Mouse (Mus musculus) kidney, embryonic 15.5 days (tissue): ENCODE measurements around the gene Aco2. TPM values are rescaled to one million over a fixed set of nuclear protein-coding genes. Genes with fewer than 3 reads are reported as not detected.

Source experiments
- ATAC-seq: fragments of 200-750 bp; cut with Nextera tagmentation; replicated peaks from 2 replicates; pipeline ENCODE4 v1.8.0; 2017; ENCODE audit warnings: moderate TSS enrichment; ENCODE audit not compliant: low FRiP score
- H3K27ac ChIP-seq: fragments of 300-500 bp; sonication (generic); 2 replicates; pipeline ENCODE4 v1.5.1; 2015; ENCODE audit warnings: mild to moderate bottlenecking, inconsistent platforms
- H3K27me3 ChIP-seq: fragments of 300-500 bp; sonication (generic); 2 replicates; pipeline ENCODE4 v1.6.1; 2015; ENCODE audit warnings: inconsistent platforms
- H3K36me3 ChIP-seq: fragments of 300-500 bp; sonication (generic); 2 replicates; pipeline ENCODE4 v1.6.1; 2015; ENCODE audit warnings: inconsistent platforms
- H3K4me1 ChIP-seq: fragments of 300-500 bp; sonication (generic); 2 replicates; pipeline ENCODE4 v1.6.1; 2015; ENCODE audit warnings: inconsistent platforms
- H3K4me2 ChIP-seq: fragments of 300-500 bp; sonication (generic); 2 replicates; pipeline ENCODE4 v1.6.1; 2015; ENCODE audit warnings: moderate library complexity, mild to moderate bottlenecking, inconsistent platforms
- H3K4me3 ChIP-seq: fragments of 300-500 bp; sonication (generic); replicated peaks from 2 replicates; pipeline ENCODE4 v1.5.1; 2015; ENCODE audit warnings: mild to moderate bottlenecking, inconsistent platforms
- H3K9ac ChIP-seq: fragments of 300-500 bp; sonication (generic); 2 replicates; pipeline ENCODE4 v1.6.1; 2015; ENCODE audit warnings: mild to moderate bottlenecking, inconsistent platforms
- H3K9me3 ChIP-seq: fragments of 300-500 bp; sonication (generic); replicated peaks from 2 replicates; pipeline ENCODE4 v1.6.1; 2016; ENCODE audit warnings: inconsistent platforms
- WGBS: fragments of 180-500 bp; shearing (Covaris S2); methylation state at CpG from one replicate; pipeline ENCODE4 v1.1.7; 2015; ENCODE audit warnings: mixed read lengths; 5-methylcytosine and 5-hydroxymethylcytosine counted together
- polyA plus RNA-seq: library from polyadenylated mRNA; unstranded; fragments of >200 nt; fragmentation: Nextera tagmentation; extraction: Ambion mirVana; gene quantifications from 2 replicates; pipeline ENCODE4 v1.2.1, GENCODE M21; 2015

The Aco2 gene
- polyA plus RNA-seq, 1 experiment from 2014 or later: 224 TPM

GRCm38 (mm10) chr15:81915663-81916062 is 43.6 kb downstream of the Aco2 start:
- H3K9ac ChIP-seq: no peak overlapping the region
- no peaks in the 10 kb centered on the region for H3K9me3 ChIP-seq
- H3K27me3 ChIP-seq: no peaks in the 10 kb centered on the region
- no peak for ATAC-seq
- 0 out of 2 replicates have a peak, but pooled peaks cover 5% of the 10 kb centered on the region for H3K4me1 ChIP-seq
- H3K36me3 ChIP-seq: peaks cover 76% of the 10 kb centered on the region
- H3K27ac ChIP-seq: no peak overlapping the region
- no peak overlapping the region for H3K4me3 ChIP-seq
- H3K4me2 ChIP-seq: no peak overlapping the region
- WGBS: 70% methylated on average over 5 of the region's 5 CpGs

GRCm38 (mm10) chr15:81917201-81917600 is 45.1 kb downstream of the Aco2 start:
- WGBS: 61% methylated on average over 12 of the region's 12 CpGs
- H3K9me3 ChIP-seq: no peaks in the 10 kb centered on the region
- H3K27ac ChIP-seq: 0 out of 2 replicates have a peak overlapping the region, but pooled peaks have one; percentile 32
- 0 out of 2 replicates have a peak, but pooled peaks cover 5% of the 10 kb centered on the region for H3K4me1 ChIP-seq
- H3K4me2 ChIP-seq: no peak overlapping the region
- H3K4me3 ChIP-seq: no peak overlapping the region
- H3K27me3 ChIP-seq: no peaks in the 10 kb centered on the region
- H3K9ac ChIP-seq: no peak overlapping the region
- ATAC-seq: no peak
- H3K36me3 ChIP-seq: peaks cover 61% of the 10 kb centered on the region

GRCm38 (mm10) chr15:81917621-81918463 is 45.7 kb downstream of the Aco2 start:
- ATAC-seq: peak; percentile 65; the same call in 1 of the 2 replicates
- no peak overlapping the region for H3K4me2 ChIP-seq
- H3K9me3 ChIP-seq: no peaks in the 10 kb centered on the region
- H3K9ac ChIP-seq: no peak overlapping the region
- 0 out of 2 replicates have a peak, but pooled peaks cover 5% of the 10 kb centered on the region for H3K4me1 ChIP-seq
- no peaks in the 10 kb centered on the region for H3K27me3 ChIP-seq
- WGBS: 62% methylated on average over 6 of the region's 6 CpGs
- H3K4me3 ChIP-seq: no peak overlapping the region
- peaks cover 55% of the 10 kb centered on the region for H3K36me3 ChIP-seq
- H3K27ac ChIP-seq: no peak overlapping the region

- Histone ChIP-seq H3K4me2 (no peak overlapping the region), H3K27me3 (no peaks in the 10 kb centered on the region), H3K36me3 (peaks cover 51% of the 10 kb centered on the region), H3K9me3 (no peaks in the 10 kb centered on the region), H3K4me3 (no peak overlapping the region), H3K9ac (no peak overlapping the region), H3K27ac (no peak overlapping the region), H3K4me1 (peaks cover 15% of the 10 kb centered on the region)
- ATAC-seq: no peak
- 75% methylated on average over 5 of the region's 5 CpGs for WGBS
These were observed 47.0 kb downstream of the Aco2 start for GRCm38 (mm10) chr15:81919062-81919461.

- Histone ChIP-seq H3K27me3 (no peaks in the 10 kb centered on the region), H3K9ac (no peak overlapping the region), H3K4me2 (no peak overlapping the region), H3K9me3 (no peaks in the 10 kb centered on the region), H3K4me1 (peaks cover 29% of the 10 kb centered on the region), H3K36me3 (peaks cover 37% of the 10 kb centered on the region), H3K4me3 (no peak overlapping the region), H3K27ac (no peak overlapping the region)
- whole genome bisulfite sequencing: 92% methylated on average over 10 of the region's 10 CpGs
- ATAC-seq: no peak
These were observed 48.6 kb downstream of the Aco2 start for GRCm38 (mm10) chr15:81920546-81921217.

- 74% methylated on average over 5 of the region's 5 CpGs for WGBS
- Histone ChIP-seq H3K9ac (no peak overlapping the region), H3K4me3 (no peak overlapping the region), H3K4me1 (peaks cover 30% of the 10 kb centered on the region), H3K27me3 (no peaks in the 10 kb centered on the region), H3K4me2 (no peak overlapping the region), H3K9me3 (no peaks in the 10 kb centered on the region), H3K27ac (no peak overlapping the region), H3K36me3 (peaks cover 31% of the 10 kb centered on the region)
- ATAC-seq: no peak
These were observed 49.1 kb downstream of the Aco2 start for GRCm38 (mm10) chr15:81921255-81921654.

- WGBS: 85% methylated on average over 11 of the region's 11 CpGs
These were observed 52.8 kb downstream of the Aco2 start for GRCm38 (mm10) chr15:81924933-81925332.

GRCm38 (mm10) chr15:81925760-81926445 is 53.8 kb downstream of the Aco2 start, which contains the start of gene Polr3h:
Polr3h (minus strand) TSS chr15:81926240.
- H3K9ac ChIP-seq: peak within 1 kb of the TSS; percentile 80
- no peaks in the 10 kb centered on the region for H3K9me3 ChIP-seq
- H3K36me3 ChIP-seq: peaks cover 10% of the 10 kb centered on the region
- H3K27ac ChIP-seq: peak within 1 kb of the TSS; percentile 93
- peaks cover 52% of the 10 kb centered on the region for H3K4me1 ChIP-seq
- no peaks in the 10 kb centered on the region for H3K27me3 ChIP-seq
- peak within 1 kb of the TSS; percentile 81 for H3K4me3 ChIP-seq
- peak; percentile 93 for ATAC-seq
- under 1% methylated on average over 54 of the region's 54 CpGs for WGBS
- peak within 1 kb of the TSS; percentile 93 for H3K4me2 ChIP-seq

More at GRCm38 (mm10) chr15:81924933-81925332, 52.8 kb downstream of the Aco2 start:
- ATAC-seq: no peak
- Histone ChIP-seq H3K27me3 (no peaks in the 10 kb centered on the region), H3K9me3 (no peaks in the 10 kb centered on the region), H3K27ac (no peak overlapping the region), H3K4me3 (peak overlapping the region; percentile 81), H3K9ac (0 out of 2 replicates have a peak overlapping the region, but pooled peaks have one; percentile 80), H3K4me2 (peak overlapping the region; percentile 93), H3K36me3 (peaks cover 10% of the 10 kb centered on the region), H3K4me1 (peaks cover 52% of the 10 kb centered on the region)

- H3K9ac ChIP-seq: 0 out of 2 replicates have a peak overlapping the region, but pooled peaks have one; percentile 26
- peak overlapping the region; percentile 69; the same call in 1 of the 2 replicates for H3K27ac ChIP-seq
- peak overlapping the region; percentile 81 for H3K4me3 ChIP-seq
- H3K27me3 ChIP-seq: no peaks in the 10 kb centered on the region
- H3K36me3 ChIP-seq: peaks cover 10% of the 10 kb centered on the region
- 33% methylated on average over 9 of the region's 9 CpGs for WGBS
- ATAC-seq: peak; percentile 10; the same call in 1 of the 2 replicates
- peaks cover 52% of the 10 kb centered on the region for H3K4me1 ChIP-seq
- H3K4me2 ChIP-seq: peak overlapping the region; percentile 93
- H3K9me3 ChIP-seq: no peaks in the 10 kb centered on the region
These were observed 54.3 kb downstream of the Aco2 start for GRCm38 (mm10) chr15:81926446-81926822.

- 0 out of 2 replicates have a peak overlapping the region, but pooled peaks have one; percentile 30 for H3K4me2 ChIP-seq
- 38% methylated on average over 4 of the region's 4 CpGs for WGBS
- peak; percentile 62; the same call in 1 of the 2 replicates for ATAC-seq
- H3K36me3 ChIP-seq: peaks cover 10% of the 10 kb centered on the region
- H3K4me3 ChIP-seq: no peak overlapping the region
- no peaks in the 10 kb centered on the region for H3K9me3 ChIP-seq
- H3K9ac ChIP-seq: no peak overlapping the region
- H3K27me3 ChIP-seq: no peaks in the 10 kb centered on the region
- peaks cover 55% of the 10 kb centered on the region for H3K4me1 ChIP-seq
- H3K27ac ChIP-seq: peak overlapping the region; percentile 93
These were observed 55.6 kb downstream of the Aco2 start for GRCm38 (mm10) chr15:81927741-81928140.

- peak overlapping the region; percentile 93 for H3K27ac ChIP-seq
- no peaks in the 10 kb centered on the region for H3K9me3 ChIP-seq
- H3K9ac ChIP-seq: no peak overlapping the region
- H3K4me2 ChIP-seq: 0 out of 2 replicates have a peak overlapping the region, but pooled peaks have one; percentile 30
- H3K36me3 ChIP-seq: peaks cover 7% of the 10 kb centered on the region
- H3K27me3 ChIP-seq: no peaks in the 10 kb centered on the region
- H3K4me3 ChIP-seq: no peak overlapping the region
- 21% methylated on average over 11 of the region's 11 CpGs for WGBS
- no peak for ATAC-seq
- peaks cover 58% of the 10 kb centered on the region for H3K4me1 ChIP-seq
These were observed 56.2 kb downstream of the Aco2 start for GRCm38 (mm10) chr15:81928277-81928676.
